Mouse (Mus musculus): ENCODE measurements around the gene Tm2d3. TPM values are rescaled to one million over a fixed set of nuclear protein-coding genes. Genes with fewer than 3 reads are reported as not detected.

Gene Tm2d3
- 131 and 141 TPM in 2 replicates for polyA plus RNA-seq (2015; fragmentation: Nextera tagmentation; extraction: Ambion mirVana)

GRCm38 (mm10) chr7:65690869-65691268, at the start of gene Tm2d3:
Tm2d3 (plus strand) TSS chr7:65691169.

GRCm38 (mm10) chr7:65644643-65645351, 46.2 kb upstream of the Tm2d3 start, which contains the start of gene Tarsl2:
Tarsl2 (plus strand) TSS chr7:65644898.

Other genes with a start within 250 kb of the Tm2d3 start
- gene Tjp1, start 163.4 kb upstream of the Tm2d3 start, polyA plus RNA-seq (2015; fragmentation: Nextera tagmentation; extraction: Ambion mirVana): 16.3 and 21.2 TPM in 2 replicates
- 10.9 and 14.2 TPM in 2 replicates for gene Tarsl2, start 46.3 kb upstream of the Tm2d3 start, polyA plus RNA-seq (2015; fragmentation: Nextera tagmentation; extraction: Ambion mirVana)
- 3.0 and 4.0 TPM in 2 replicates for gene Pcsk6, start 170.6 kb downstream of the Tm2d3 start, polyA plus RNA-seq (2015; fragmentation: Nextera tagmentation; extraction: Ambion mirVana)